Mouse (Mus musculus) brain, embryonic 14.5 days (tissue): ENCODE results near the gene Prap1. TPM values are rescaled to one million over a fixed set of nuclear protein-coding genes. Genes with fewer than 3 reads are reported as not detected.

ENCODE experiments used
- DNase-seq: peaks from one replicate; pipeline ENCODE4 v3.0.0-alpha.2; 2011; ENCODE audit warnings: low read depth
- CTCF ChIP-seq: fragments of 200-500 bp; IDR thresholded peaks from 2 replicates; pipeline ENCODE4 v1.5.1; 2012; ENCODE audit warnings: inconsistent platforms, mild to moderate bottlenecking, moderate library complexity, borderline replicate concordance; ENCODE audit not compliant: insufficient read depth, insufficient read length; ENCODE audit errors: extremely low read depth
- POLR2A ChIP-seq: fragments of 200-500 bp; IDR thresholded peaks from 2 replicates; pipeline ENCODE4 v1.6.1; 2012; ENCODE audit warnings: mild to moderate bottlenecking, inconsistent platforms, borderline replicate concordance; ENCODE audit not compliant: poor library complexity, insufficient read depth, insufficient read length, severe bottlenecking; ENCODE audit errors: extremely low read depth
- polyA plus RNA-seq: library from polyadenylated mRNA; depleted of rRNA; stranded (reverse); fragments of >200 nt; gene quantifications from 2 replicates; pipeline ENCODE4 v1.2.3, GENCODE M21; 2012; rRNA removed

The Prap1 gene
- 6.4 TPM in 1 of 2 replicates, not detected in the other for polyA plus RNA-seq

- TF ChIP-seq POLR2A (no peak), CTCF (no peak)
- DNase-seq: no peak
Measured at GRCm38 (mm10) chr7:140092924-140093528, at the start of gene Prap1. TSS of gene Prap1 (plus strand) at chr7:140093395.

GRCm38 (mm10) chr7:140045546-140045945 is 47.6 kb upstream of the Prap1 start:
- no peak for TF ChIP-seq POLR2A
- no peak for DNase-seq

DNA sequence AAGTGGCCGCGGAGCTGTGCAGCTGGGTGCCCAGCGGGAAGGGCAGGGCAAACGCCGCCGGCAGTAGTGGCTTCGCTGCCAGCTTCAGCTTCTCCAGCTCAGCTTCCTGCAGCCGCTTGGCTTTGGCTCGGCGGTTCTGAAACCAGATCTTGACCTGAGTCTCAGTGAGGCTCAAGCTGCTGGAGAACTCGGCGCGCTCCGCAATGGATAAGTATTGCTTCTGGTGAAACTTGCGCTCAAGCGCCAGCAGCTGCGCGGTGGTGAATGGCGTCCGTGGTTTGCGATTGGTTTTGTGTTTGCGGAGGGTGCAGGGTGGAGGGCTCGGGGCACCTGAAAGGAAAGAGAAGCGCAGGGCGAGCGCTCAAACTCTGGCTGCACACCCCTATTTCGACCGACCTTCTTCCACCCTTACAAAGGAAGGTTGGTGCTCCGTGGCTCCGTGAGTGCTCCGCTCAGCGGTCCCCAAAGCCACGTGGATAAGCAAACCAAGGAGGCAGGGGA is 45.3 kb upstream of the Prap1 start:
- DNase-seq: peak; percentile 56
- TF ChIP-seq CTCF: no peak

- no peak for TF ChIP-seq POLR2A
- TF ChIP-seq CTCF: no peak
Measured at GRCm38 (mm10) chr7:140048361-140049114, 44.7 kb upstream of the Prap1 start, which contains the start of gene Msx3. TSS of gene Msx3 (minus strand) at chr7:140049089.

GRCm38 (mm10) chr7:140049115-140049689 is 44.0 kb upstream of the Prap1 start:
- peak; percentile 77 for DNase-seq
- TF ChIP-seq CTCF (no peak), POLR2A (no peak)

More at GRCm38 (mm10) chr7:140048361-140049114, 44.7 kb upstream of the Prap1 start, which contains the start of gene Msx3:
- peak; percentile 8 for DNase-seq

DNA sequence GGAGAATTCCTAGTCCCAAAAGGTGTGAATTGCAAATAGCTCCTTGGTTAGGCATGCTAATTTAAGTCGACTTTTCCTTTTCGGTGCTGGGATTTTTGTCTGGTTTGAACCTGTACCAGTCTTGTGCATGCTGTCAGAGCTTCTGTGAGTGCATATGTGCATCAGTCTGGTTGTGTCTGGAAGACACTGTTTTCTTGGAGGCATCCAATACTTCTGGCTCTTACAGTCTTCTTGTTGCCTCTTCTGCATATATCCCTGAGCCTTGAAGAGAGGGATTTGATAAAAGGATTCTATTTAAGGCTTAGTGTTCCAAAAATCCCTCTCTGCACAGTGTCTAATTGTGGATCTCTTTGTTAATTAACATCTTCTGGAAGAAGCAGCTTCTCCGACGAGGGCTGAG is 39.1 kb upstream of the Prap1 start:
- TF ChIP-seq POLR2A: no peak
- no peak for TF ChIP-seq CTCF
- DNase-seq: no peak

DNA sequence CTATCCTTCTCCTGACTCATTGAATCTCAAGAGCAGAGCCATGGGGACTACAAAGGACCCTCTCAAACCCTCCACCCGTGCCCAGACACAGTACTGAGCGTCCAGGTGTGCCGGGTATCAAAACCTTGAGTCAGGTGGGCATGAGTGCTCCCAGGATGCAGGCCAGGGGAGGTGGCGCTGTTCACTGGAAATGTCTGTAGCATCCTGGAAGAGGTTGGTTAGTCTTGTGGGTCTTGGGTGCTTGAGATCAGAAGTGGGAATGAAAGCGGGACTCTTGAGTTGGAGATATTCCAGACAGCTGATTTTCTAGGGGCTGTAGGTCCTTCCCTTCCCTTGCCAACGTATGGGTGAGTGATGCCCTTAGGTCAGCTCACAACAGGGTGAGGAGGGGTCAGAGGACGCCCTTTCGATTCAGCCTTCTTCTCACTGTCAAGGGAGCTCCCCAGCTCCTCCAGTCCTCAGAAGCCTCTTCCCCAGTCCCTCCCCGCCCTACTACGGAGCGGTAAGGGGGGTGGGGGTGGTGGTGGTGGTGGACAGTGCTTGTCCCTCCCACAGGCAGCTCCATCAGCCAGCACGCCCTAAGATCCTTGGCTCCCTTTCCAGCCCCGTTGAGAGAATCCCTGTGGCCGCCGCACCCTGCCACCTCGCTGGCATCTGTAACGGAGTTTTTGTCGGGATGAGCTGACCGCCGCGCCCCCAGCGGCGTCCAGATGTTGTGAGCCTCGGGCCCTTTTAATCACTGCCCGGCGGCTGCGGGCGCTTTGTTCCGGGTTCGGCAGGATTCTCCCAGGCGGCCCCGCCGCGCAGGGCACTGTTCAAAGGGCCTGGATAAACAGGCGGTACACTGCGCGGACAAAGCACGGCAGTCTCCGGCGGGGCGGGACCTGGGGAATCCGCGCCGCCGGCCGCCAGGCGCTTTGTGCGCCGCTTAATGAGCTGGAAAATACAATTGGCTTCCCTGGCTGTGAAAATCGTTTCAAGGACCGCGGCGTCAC is 35.5 kb upstream of the Prap1 start:
- peak; percentile 92 for DNase-seq
- TF ChIP-seq POLR2A: peak; percentile 35; the same call in 1 of the 2 replicates
- no peak for TF ChIP-seq CTCF

DNA sequence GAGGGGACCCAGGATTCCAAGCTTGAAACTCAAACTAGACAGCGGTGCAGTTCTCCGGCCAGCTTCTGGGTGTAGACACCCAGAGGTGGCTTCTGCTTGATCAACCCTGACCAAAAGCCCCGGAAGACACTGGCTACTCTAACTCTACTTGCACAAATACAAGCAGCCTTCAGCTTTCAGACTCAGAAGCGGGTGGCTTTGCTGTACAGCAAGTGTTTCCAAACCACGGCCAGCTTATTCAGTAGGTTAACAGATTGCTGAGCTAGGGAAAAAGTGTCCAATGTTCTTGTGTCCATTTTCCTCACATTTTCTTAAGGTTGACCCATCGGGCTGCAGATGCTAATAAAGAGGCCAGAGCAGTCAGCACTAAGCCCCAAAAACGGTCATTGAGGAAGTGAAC is 34.7 kb upstream of the Prap1 start:
- no peak for TF ChIP-seq CTCF
- no peak for TF ChIP-seq POLR2A
- DNase-seq: no peak

DNA sequence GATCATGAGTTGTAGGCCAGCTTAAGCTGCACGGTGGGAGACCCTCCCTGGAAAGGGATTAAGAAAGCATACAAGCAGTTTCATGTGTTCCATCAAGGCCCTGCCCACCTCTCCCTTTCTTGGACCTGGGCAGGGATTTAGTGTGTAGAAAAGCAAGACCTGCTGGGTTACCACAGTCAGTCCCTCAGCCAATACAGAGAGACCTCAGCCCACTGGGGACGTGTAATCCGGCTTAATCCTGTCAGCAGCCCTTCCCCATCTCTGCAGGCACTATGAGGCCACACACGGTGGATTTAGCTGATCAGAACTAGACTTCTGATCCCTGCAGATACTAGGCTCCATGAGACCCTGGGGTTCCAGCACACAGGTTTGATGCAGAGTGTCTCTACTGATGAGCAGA is 33.6 kb upstream of the Prap1 start:
- TF ChIP-seq POLR2A (no peak), CTCF (no peak)
- DNase-seq: peak; percentile 67

GRCm38 (mm10) chr7:140060936-140061831 is 32.0 kb upstream of the Prap1 start:
- peak; percentile 95 for DNase-seq
- no peak for TF ChIP-seq POLR2A
- TF ChIP-seq CTCF: no peak

GRCm38 (mm10) chr7:140061832-140062130 is 31.4 kb upstream of the Prap1 start:
- TF ChIP-seq CTCF (no peak), POLR2A (no peak)
- no peak for DNase-seq
